Comparison of ENCODE assay signal across 8 mouse cellular contexts in genomic region chr2:118388341-118389335, GRCm38 (mm10). TPM values are rescaled to one million over a fixed set of nuclear protein-coding genes. Genes with fewer than 3 reads are reported as not detected.
DNase-seq lines count a peak whose midpoint lies in the region; ATAC-seq lines count a peak whose summit lies in the region.

TSS of gene Eif2ak4 (plus strand) at chr2:118388618.

- no peaks in the 10 kb centered on the region for H3K27me3 ChIP-seq in hindbrain, embryonic 15.5 days

- H3K4me3 ChIP-seq in hindbrain, embryonic 15.5 days = peak within 1 kb of the TSS; percentile 94

- WGBS in hindbrain, embryonic 15.5 days = under 1% methylated on average over 61 of the region's 61 CpGs

- H3K9ac ChIP-seq in hindbrain, embryonic 15.5 days = peak within 1 kb of the TSS; percentile 93

- peak; percentile 100 for DNase-seq in T-cell, adult 2 months (ENCODE audit: low spot score)
- peak; percentile 98 to 99 for DNase-seq in cerebellum, postnatal 36 days
- DNase-seq in frontal cortex, postnatal 36 days (ENCODE audit: low spot score in 2 of 2) = peak; percentile 97 to 98
- peak; percentile 99 for DNase-seq in left cerebral cortex, adult 11 months (ENCODE audit: low spot score)
- peak; percentile 99 for DNase-seq in lung, postnatal 4 days
- peak; percentile 96 for DNase-seq in retina, postnatal 7 days (ENCODE audit: low read depth, low spot score)
- peak; percentile 94 for DNase-seq in urinary bladder, adult 2 months (ENCODE audit: low spot score)

- H3K4me2 ChIP-seq in hindbrain, embryonic 15.5 days = peak within 1 kb of the TSS; percentile 85

- ATAC-seq in hindbrain, embryonic 15.5 days (ENCODE audit: low FRiP score, low read depth) = peak; percentile 98

- H3K9me3 ChIP-seq in hindbrain, embryonic 15.5 days = no peaks in the 10 kb centered on the region

- peaks cover 21% of the 10 kb centered on the region for H3K4me1 ChIP-seq in hindbrain, embryonic 15.5 days (replicated peaks)

- H3K36me3 ChIP-seq in hindbrain, embryonic 15.5 days = no peaks in the 10 kb centered on the region

- peak within 1 kb of the TSS; percentile 95 for H3K27ac ChIP-seq in hindbrain, embryonic 15.5 days (replicated peaks)

RNA-seq across cellular contexts. Expression of gene Eif2ak4, which starts in this region (rescaled TPM):
- polyA plus RNA-seq in hindbrain, embryonic 15.5 days (2015; fragmentation: Nextera tagmentation; extraction: Ambion mirVana) = 8.9 and 9.3 TPM in 2 replicates
- 11.6 and 13.3 TPM in 2 replicates for polyA plus RNA-seq in urinary bladder, adult 2 months (2012; rRNA removed)

Comparison
In these comparisons a context has a peak if more than half of its experiments do, and no peak if none do; other contexts are left out.
1. Peak in every context shown above with its lines: DNase-seq, ATAC-seq, H3K4me3 ChIP-seq and H3K27ac ChIP-seq.